Mouse (Mus musculus): Measurements from ENCODE around the gene Sort1. TPM values are rescaled to one million over a fixed set of nuclear protein-coding genes. Genes with fewer than 3 reads are reported as not detected.

Sort1 gene
- polyA plus RNA-seq (2015; fragmentation: Nextera tagmentation; extraction: Ambion mirVana), result 3.0 and 4.4 TPM in 2 replicates

GRCm38 (mm10) chr3:108283781-108284601 lies at the start of gene Sort1:
Gene Sort1 (plus strand): TSS chr3:108284082.

GRCm38 (mm10) chr3:108256719-108257637 lies 26.9 kb upstream of the Sort1 start, which contains the start of gene Psma5:
Gene Psma5 (plus strand): TSS chr3:108256926.

GRCm38 (mm10) chr3:108364270-108364995 lies 80.6 kb downstream of the Sort1 start, which contains the start of gene Mybphl:
Gene Mybphl (plus strand): TSS chr3:108364911.

GRCm38 (mm10) chr3:108383485-108384354 lies 99.8 kb downstream of the Sort1 start, which contains the start of gene Psrc1:
Gene Psrc1 (plus strand): TSS chr3:108383839.

Other genes starting within 250 kb of the Sort1 start
- 5.9 and 6.9 TPM in 2 replicates for gene Gstm4, start 239.2 kb upstream of the Sort1 start, polyA plus RNA-seq (2015; fragmentation: Nextera tagmentation; extraction: Ambion mirVana)
- gene Ampd2, start 197.4 kb upstream of the Sort1 start, polyA plus RNA-seq (2015; fragmentation: Nextera tagmentation; extraction: Ambion mirVana), result 40.6 and 41.5 TPM in 2 replicates
- 3.2 and 3.3 TPM in 2 replicates for gene Gnat2, start 191.3 kb upstream of the Sort1 start, polyA plus RNA-seq (2015; fragmentation: Nextera tagmentation; extraction: Ambion mirVana)
- gene Gnai3, start 137.9 kb upstream of the Sort1 start, polyA plus RNA-seq (2015; fragmentation: Nextera tagmentation; extraction: Ambion mirVana), result 61.5 and 71.2 TPM in 2 replicates
- 0.04 and 0.05 TPM in 2 replicates for gene Gpr61, start 129.2 kb upstream of the Sort1 start, polyA plus RNA-seq (2015; fragmentation: Nextera tagmentation; extraction: Ambion mirVana)
- gene Amigo1, start 97.7 kb upstream of the Sort1 start, polyA plus RNA-seq (2015; fragmentation: Nextera tagmentation; extraction: Ambion mirVana), result 0.83 and 0.98 TPM in 2 replicates
- gene Cyb561d1, start 82.9 kb upstream of the Sort1 start, polyA plus RNA-seq (2015; fragmentation: Nextera tagmentation; extraction: Ambion mirVana), result 2.8 and 3.6 TPM in 2 replicates
- gene Atxn7l2, start 73.1 kb upstream of the Sort1 start, polyA plus RNA-seq (2015; fragmentation: Nextera tagmentation; extraction: Ambion mirVana), result 3.7 and 3.9 TPM in 2 replicates
- gene Sypl2, start 57.4 kb upstream of the Sort1 start, polyA plus RNA-seq (2015; fragmentation: Nextera tagmentation; extraction: Ambion mirVana), result not detected in 2 replicates
- 216 and 222 TPM in 2 replicates for gene Psma5, start 27.2 kb upstream of the Sort1 start, polyA plus RNA-seq (2015; fragmentation: Nextera tagmentation; extraction: Ambion mirVana)
- gene Mybphl, start 80.8 kb downstream of the Sort1 start, polyA plus RNA-seq (2015; fragmentation: Nextera tagmentation; extraction: Ambion mirVana), result not detected in 2 replicates
- 17.4 and 18.8 TPM in 2 replicates for gene Psrc1, start 99.8 kb downstream of the Sort1 start, polyA plus RNA-seq (2015; fragmentation: Nextera tagmentation; extraction: Ambion mirVana)
- 0.20 and 0.57 TPM in 2 replicates for gene Celsr2, start 131.5 kb downstream of the Sort1 start, polyA plus RNA-seq (2015; fragmentation: Nextera tagmentation; extraction: Ambion mirVana)
- 71.7 and 74.3 TPM in 2 replicates for gene Sars, start 161.1 kb downstream of the Sort1 start, polyA plus RNA-seq (2015; fragmentation: Nextera tagmentation; extraction: Ambion mirVana)